Comparison of ENCODE assay signal across 37 mouse cellular contexts in the genomic region with DNA sequence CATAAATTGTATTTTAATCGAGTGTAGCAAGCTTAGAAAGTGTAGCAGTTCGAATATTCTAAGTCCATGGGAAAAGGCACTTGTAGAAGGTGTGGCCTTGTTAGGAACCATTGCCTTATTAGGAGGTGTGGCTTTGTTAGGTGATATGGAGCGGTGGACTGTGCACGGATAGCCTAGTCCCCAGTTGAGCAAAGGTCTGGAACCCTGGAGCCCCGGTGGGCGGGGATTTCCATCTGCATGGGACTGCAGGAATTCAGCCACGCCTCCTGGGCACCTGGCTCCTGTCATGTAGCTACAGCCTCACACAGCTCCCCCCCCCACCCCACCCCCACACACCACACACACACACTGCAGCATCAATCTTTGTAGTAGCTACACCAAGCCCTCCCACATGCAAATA. TPM values are rescaled to one million over a fixed set of nuclear protein-coding genes. Genes with fewer than 3 reads are reported as not detected.
DNase-seq lines count a peak whose midpoint lies in the region; ATAC-seq and TF ChIP-seq lines count a peak whose summit lies in the region.
"Had no signal": no experiment of that assay in that cellular context is flagged by ENCODE, and none has a peak within 500 bp of the region (broad histone marks: within the 10 kb centered on the region; RNA-seq: fewer than 3 reads in every experiment).

No protein-coding gene starts in this region.

- DNase-seq in heart, adult 11 months: peak; percentile 25
- DNase-seq in heart, postnatal 4 days: no peak
- peak; percentile 49 to 69 for DNase-seq in kidney, postnatal 25 days
- no peak for DNase-seq in kidney, adult 11 months
- DNase-seq in embryonic facial prominence, embryonic 10.5 days (ENCODE audit: low spot score): no peak
- DNase-seq in gastrocnemius, adult 2 months: no peak
- DNase-seq: adrenal gland, postnatal 10 days; cerebellum, adult 8-10 months; cerebellum, postnatal 25 days; gastrocnemius, postnatal 25 days; heart, adult 18-20 months; heart, postnatal 36 days; layer of hippocampus, adult 9-11 months; lung, postnatal 36 days; thymus, postnatal 14 days had no signal

- peak; percentile 87 for ATAC-seq in intestine, embryonic 16.5 days
- ATAC-seq: forebrain, embryonic 13.5 days had no signal

- TF ChIP-seq CTCF in gastrocnemius, adult 2 months (IDR thresholded peaks at IDR 0.05): no peak

- H3K4me3 ChIP-seq in intestine, embryonic 16.5 days (ENCODE audit: low read length): no peak overlapping the region
- no peak overlapping the region for H3K4me3 ChIP-seq in embryonic facial prominence, embryonic 10.5 days
- no peak overlapping the region for H3K4me3 ChIP-seq in gastrocnemius, adult 2 months
- H3K4me3 ChIP-seq: forebrain, embryonic 13.5 days; lung, embryonic 15.5 days; midbrain, embryonic 12.5 days; myocyte; neural tube, embryonic 13.5 days had no signal

- no peak overlapping the region for H3K4me2 ChIP-seq in intestine, embryonic 16.5 days (ENCODE audit: low read depth, low read length)
- H3K4me2 ChIP-seq: forebrain, embryonic 13.5 days; heart, embryonic 11.5 days; hindbrain, embryonic 14.5 days; lung, embryonic 15.5 days; midbrain, embryonic 12.5 days; neural tube, embryonic 13.5 days had no signal

- no peaks in the 10 kb centered on the region for H3K4me1 ChIP-seq in intestine, embryonic 16.5 days (ENCODE audit: control insufficient read depth, insufficient read depth, low read length)
- H3K4me1 ChIP-seq in embryonic facial prominence, embryonic 10.5 days: no peaks in the 10 kb centered on the region
- H3K4me1 ChIP-seq: forebrain, embryonic 13.5 days; lung, embryonic 15.5 days; midbrain, embryonic 12.5 days; neural tube, embryonic 13.5 days had no signal

- no peak overlapping the region for H3K27ac ChIP-seq in intestine, embryonic 16.5 days (ENCODE audit: low read length)
- H3K27ac ChIP-seq in embryonic facial prominence, embryonic 10.5 days (replicated peaks): no peak overlapping the region
- no peak overlapping the region for H3K27ac ChIP-seq in gastrocnemius, adult 2 months
- H3K27ac ChIP-seq: forebrain, embryonic 13.5 days; hindbrain, embryonic 14.5 days; lung, embryonic 15.5 days; midbrain, embryonic 12.5 days; neural tube, embryonic 13.5 days had no signal

- H3K9me3 ChIP-seq in intestine, embryonic 16.5 days (ENCODE audit: control insufficient read depth, low read length): peaks cover 3% of the 10 kb centered on the region; the same call in 1 of the 2 replicates
- H3K9me3 ChIP-seq in embryonic facial prominence, embryonic 10.5 days: no peaks in the 10 kb centered on the region
- H3K9me3 ChIP-seq: forebrain, embryonic 13.5 days; lung, embryonic 15.5 days; midbrain, embryonic 12.5 days had no signal

- no peak overlapping the region for H3K9ac ChIP-seq in intestine, embryonic 16.5 days (ENCODE audit: low read depth, low read length)
- H3K9ac ChIP-seq: forebrain, embryonic 13.5 days; hindbrain, embryonic 14.5 days; lung, embryonic 15.5 days; midbrain, embryonic 12.5 days; neural tube, embryonic 13.5 days had no signal

- H3K27me3 ChIP-seq in intestine, embryonic 16.5 days (replicated peaks; ENCODE audit: control insufficient read depth, insufficient read depth, low read length): no peaks in the 10 kb centered on the region
- no peaks in the 10 kb centered on the region for H3K27me3 ChIP-seq in embryonic facial prominence, embryonic 10.5 days (replicated peaks; ENCODE audit: low read depth, poor library complexity, severe bottlenecking)
- H3K27me3 ChIP-seq: forebrain, embryonic 13.5 days; lung, embryonic 15.5 days; midbrain, embryonic 12.5 days; neural tube, embryonic 13.5 days had no signal

- no peaks in the 10 kb centered on the region for H3K36me3 ChIP-seq in intestine, embryonic 16.5 days (ENCODE audit: control insufficient read depth, insufficient read depth, low read length)
- H3K36me3 ChIP-seq in embryonic facial prominence, embryonic 10.5 days (replicated peaks): no peaks in the 10 kb centered on the region
- H3K36me3 ChIP-seq: lung, embryonic 15.5 days; midbrain, embryonic 12.5 days; neural tube, embryonic 13.5 days had no signal

- intact Hi-C loops in gastrocnemius, adult 2 months (cut with DNase I): no loop called here

- 69% methylated on average over 7 of the region's 7 CpGs for WGBS in intestine, embryonic 16.5 days
- WGBS in embryonic facial prominence, embryonic 10.5 days: 77% methylated on average over 7 of the region's 7 CpGs

RNA-seq across cellular contexts. Expression of gene Galntl5, which starts 34.6 kb away (rescaled TPM):
- not detected for total RNA-seq in heart, postnatal 4 days (2021)
- polyA plus RNA-seq in intestine, embryonic 16.5 days (2015; fragmentation: Nextera tagmentation; extraction: Ambion mirVana): not detected in 2 replicates
- not detected in 2 replicates for polyA plus RNA-seq in embryonic facial prominence, embryonic 10.5 days (2016; fragmentation: Nextera tagmentation; extraction: Ambion mirVana)
- total RNA-seq in gastrocnemius, adult 2 months (2021): not detected
- total RNA-seq: adrenal gland, postnatal 10 days; CH12.LX; ES-E14; gastrocnemius, postnatal 25 days; heart, adult 18-20 months; heart, postnatal 36 days; left cerebral cortex, postnatal 10 days; liver, adult 2 months; megakaryocyte, adult 5-6 weeks; midbrain, postnatal 0 days had no signal
- polyA plus RNA-seq: C2C12; embryonic facial prominence, embryonic 11.5 days; forebrain, embryonic 13.5 days; heart, embryonic 11.5 days; heart, embryonic 16.5 days; hindbrain, embryonic 14.5 days; limb, embryonic 11.5 days; liver, adult 2 months; liver, embryonic 16.5 days; lung, embryonic 15.5 days; midbrain, embryonic 12.5 days; midbrain, postnatal 0 days; myocyte; neural tube, embryonic 13.5 days; small intestine, adult 2 months; stomach, embryonic 14.5 days; urinary bladder, adult 2 months had no signal

RNA-seq across cellular contexts. Expression of gene Prkag2, which starts 46.3 kb away (rescaled TPM):
- total RNA-seq in heart, postnatal 4 days (2021): 100 to 1,000 TPM; 143 to 152 TPM
- 53.0 and 54.1 TPM in 2 replicates for polyA plus RNA-seq in intestine, embryonic 16.5 days (2015; fragmentation: Nextera tagmentation; extraction: Ambion mirVana)
- polyA plus RNA-seq in embryonic facial prominence, embryonic 10.5 days (2016; fragmentation: Nextera tagmentation; extraction: Ambion mirVana): 38.2 and 39.5 TPM in 2 replicates
- total RNA-seq in gastrocnemius, adult 2 months (2021): 10 to 100 TPM; 10.7 to 11.0 TPM

Comparison
In these comparisons a context has a peak if more than half of its experiments do, and no peak if none do; other contexts are left out.
1. DNase-seq: peak in heart, adult 11 months (single experiment) and kidney, postnatal 25 days (2 of 2); none in heart, postnatal 4 days (single experiment), kidney, adult 11 months (single experiment), embryonic facial prominence, embryonic 10.5 days (single experiment) and gastrocnemius, adult 2 months (single experiment).
2. RNA of gene Prkag2, which starts 46.3 kb away (total RNA-seq): 143 to 152 TPM in heart, postnatal 4 days; 10.7 to 11.0 TPM in gastrocnemius, adult 2 months; every median in the first group is over 10 times any median in the second.